In the genomic region with DNA sequence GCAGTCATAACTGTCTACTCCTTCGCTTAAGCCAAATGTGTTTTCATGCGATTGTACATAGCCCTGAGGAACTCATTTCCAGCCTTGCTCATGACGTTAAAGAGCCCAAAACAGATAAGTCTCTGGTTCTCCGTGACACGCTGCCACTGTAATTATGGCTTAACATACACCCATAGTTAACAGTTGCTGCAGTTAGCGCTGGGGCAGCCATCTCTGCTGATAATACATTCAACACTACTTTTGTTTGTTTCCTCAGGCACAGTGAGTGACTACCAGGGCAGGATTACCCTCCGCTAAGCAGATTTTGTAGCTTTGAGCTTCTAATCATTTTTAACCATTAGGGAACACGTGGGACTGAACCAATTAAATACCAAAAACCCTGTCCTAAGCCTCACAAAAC, we compare ENCODE assay signal across 21 mouse cellular contexts. TPM values are rescaled to one million over a fixed set of nuclear protein-coding genes. Genes with fewer than 3 reads are reported as not detected.
"Had no signal": no experiment of that assay in that cellular context is flagged by ENCODE, and none has a peak within 500 bp of the region (broad histone marks: within the 10 kb centered on the region; RNA-seq: fewer than 3 reads in every experiment).

No protein-coding gene starts in this region.

- H3K4me1 ChIP-seq: kidney, embryonic 15.5 days; neural tube, embryonic 13.5 days; stomach, embryonic 15.5 days had no signal

- H3K4me2 ChIP-seq: kidney, embryonic 15.5 days; lung, embryonic 14.5 days; neural tube, embryonic 13.5 days; stomach, embryonic 15.5 days had no signal

- H3K9me3 ChIP-seq: stomach, embryonic 15.5 days had no signal

- H3K27me3 ChIP-seq: kidney, embryonic 15.5 days; neural tube, embryonic 13.5 days; stomach, embryonic 15.5 days had no signal

- H3K4me3 ChIP-seq: kidney, embryonic 15.5 days; left cerebral cortex, adult 2 months; myocyte; neural tube, embryonic 13.5 days; stomach, embryonic 15.5 days had no signal

- DNase-seq: kidney, adult 2 months; kidney, postnatal 10 days; kidney, postnatal 36 days; layer of hippocampus, postnatal 36 days; liver, postnatal 0 days; lung, embryonic 14.5 days; right cerebral cortex, postnatal 25 days; spleen, adult 18-20 months; thymus, adult 18-20 months; thymus, postnatal 36 days had no signal

- ATAC-seq: inflammation-experienced regulatory T-cells, adult 6 months; intestine, embryonic 16.5 days; liver, postnatal 0 days; lung, postnatal 0 days had no signal

- H3K27ac ChIP-seq: kidney, embryonic 15.5 days; left cerebral cortex, adult 2 months; liver, embryonic 14.5 days; macrophage; neural tube, embryonic 13.5 days; stomach, embryonic 15.5 days had no signal

- H3K36me3 ChIP-seq: kidney, embryonic 15.5 days; neural tube, embryonic 13.5 days; stomach, embryonic 15.5 days had no signal

- H3K9ac ChIP-seq: kidney, embryonic 15.5 days; liver, embryonic 14.5 days; liver, postnatal 0 days; lung, embryonic 14.5 days; neural tube, embryonic 13.5 days; stomach, embryonic 15.5 days had no signal

RNA-seq across cellular contexts. Expression of gene Nfib, which starts 17.5 kb away (rescaled TPM):
- total RNA-seq: neutrophil, adult 5-6 weeks had no signal
- polyA plus RNA-seq: macrophage had no signal
